22 mouse cellular contexts compared by ENCODE assay signal in the genomic region with DNA sequence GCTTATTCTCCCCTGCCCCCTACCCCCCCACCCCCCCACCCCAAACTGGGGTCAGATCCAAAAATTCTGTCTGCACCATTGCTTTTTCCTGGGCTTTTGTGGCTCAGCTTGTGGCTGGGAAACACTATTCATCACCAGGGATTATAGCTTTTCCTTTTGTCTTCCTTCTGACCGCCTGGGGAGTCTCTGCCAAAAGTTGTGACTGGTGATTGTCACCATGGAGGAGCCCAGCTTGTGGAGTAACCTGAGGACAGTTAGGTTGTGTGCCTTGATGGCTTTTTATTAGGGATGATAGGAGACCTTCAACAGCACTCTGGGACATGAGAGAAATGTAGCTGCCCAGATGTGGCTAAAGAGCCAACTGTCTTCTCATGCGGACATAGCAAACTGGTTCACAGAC. TPM values are rescaled to one million over a fixed set of nuclear protein-coding genes. Genes with fewer than 3 reads are reported as not detected.
A peak's percentile ranks its signal among the peaks of the same experiment; 100 is the strongest.
DNase-seq lines count a peak whose midpoint lies in the region; ATAC-seq lines count a peak whose summit lies in the region.
"Had no signal": no experiment of that assay in that cellular context is flagged by ENCODE, and none has a peak within 500 bp of the region (broad histone marks: within the 10 kb centered on the region; RNA-seq: fewer than 3 reads in every experiment).

No protein-coding gene starts in this region.

- peaks cover 26% of the 10 kb centered on the region for H3K4me1 ChIP-seq in forebrain, embryonic 10.5 days
- H3K4me1 ChIP-seq in forebrain, embryonic 15.5 days = peaks cover 13% of the 10 kb centered on the region
- H3K4me1 ChIP-seq in neural tube, embryonic 12.5 days = peaks cover 17% of the 10 kb centered on the region
- peaks cover 3% of the 10 kb centered on the region; the same call in 1 of the 2 replicates for H3K4me1 ChIP-seq in neural tube, embryonic 15.5 days
- H3K4me1 ChIP-seq in midbrain, embryonic 12.5 days = peaks cover 17% of the 10 kb centered on the region
- H3K4me1 ChIP-seq: heart, embryonic 15.5 days; limb, embryonic 13.5 days; liver, embryonic 13.5 days had no signal

- H3K9me3 ChIP-seq in forebrain, embryonic 10.5 days = no peaks in the 10 kb centered on the region; the same call in 1 of the 2 replicates
- 0 out of 2 replicates have a peak, but pooled peaks cover 5% of the 10 kb centered on the region for H3K9me3 ChIP-seq in forebrain, embryonic 15.5 days
- no peaks in the 10 kb centered on the region for H3K9me3 ChIP-seq in neural tube, embryonic 12.5 days
- no peaks in the 10 kb centered on the region for H3K9me3 ChIP-seq in neural tube, embryonic 15.5 days (replicated peaks)
- no peaks in the 10 kb centered on the region for H3K9me3 ChIP-seq in midbrain, embryonic 12.5 days
- H3K9me3 ChIP-seq: heart, embryonic 15.5 days; limb, embryonic 13.5 days; liver, embryonic 13.5 days had no signal

- H3K4me2 ChIP-seq in forebrain, embryonic 15.5 days (replicated peaks) = no peak overlapping the region
- no peak overlapping the region for H3K4me2 ChIP-seq in neural tube, embryonic 12.5 days (replicated peaks)
- H3K4me2 ChIP-seq in neural tube, embryonic 15.5 days = no peak overlapping the region
- H3K4me2 ChIP-seq in midbrain, embryonic 12.5 days (replicated peaks) = no peak overlapping the region
- H3K4me2 ChIP-seq: heart, embryonic 15.5 days; limb, embryonic 13.5 days; liver, embryonic 13.5 days; lung, embryonic 14.5 days had no signal

- peaks cover 9% of the 10 kb centered on the region; the same call in 1 of the 2 replicates for H3K27me3 ChIP-seq in forebrain, embryonic 10.5 days (ENCODE audit: poor library complexity, severe bottlenecking)
- H3K27me3 ChIP-seq in forebrain, embryonic 15.5 days = no peaks in the 10 kb centered on the region
- H3K27me3 ChIP-seq in neural tube, embryonic 12.5 days (replicated peaks) = no peaks in the 10 kb centered on the region
- H3K27me3 ChIP-seq in neural tube, embryonic 15.5 days (replicated peaks) = no peaks in the 10 kb centered on the region
- no peaks in the 10 kb centered on the region for H3K27me3 ChIP-seq in midbrain, embryonic 12.5 days
- H3K27me3 ChIP-seq: heart, embryonic 15.5 days; limb, embryonic 13.5 days; liver, embryonic 13.5 days had no signal

- WGBS in forebrain, embryonic 10.5 days = 23% methylated on average over 2 of the region's 2 CpGs
- 9% methylated on average over 2 of the region's 2 CpGs for WGBS in forebrain, embryonic 15.5 days
- 28% methylated on average over 2 of the region's 2 CpGs for WGBS in neural tube, embryonic 12.5 days
- 31% methylated on average over 2 of the region's 2 CpGs for WGBS in neural tube, embryonic 15.5 days
- 18% methylated on average over 2 of the region's 2 CpGs for WGBS in midbrain, embryonic 12.5 days

- no peaks in the 10 kb centered on the region for H3K36me3 ChIP-seq in forebrain, embryonic 10.5 days (replicated peaks)
- no peaks in the 10 kb centered on the region for H3K36me3 ChIP-seq in forebrain, embryonic 15.5 days
- H3K36me3 ChIP-seq in neural tube, embryonic 12.5 days = no peaks in the 10 kb centered on the region
- no peaks in the 10 kb centered on the region for H3K36me3 ChIP-seq in neural tube, embryonic 15.5 days
- no peaks in the 10 kb centered on the region for H3K36me3 ChIP-seq in midbrain, embryonic 12.5 days
- H3K36me3 ChIP-seq: G1E; heart, embryonic 15.5 days; limb, embryonic 13.5 days; liver, embryonic 13.5 days had no signal

- DNase-seq in forebrain, embryonic 10.5 days (ENCODE audit: extremely low spot score, low spot score) = no peak
- peak; percentile 50 for DNase-seq in retina, postnatal 1 day
- no peak for DNase-seq in left cerebral cortex, adult 18-20 months (ENCODE audit: low spot score in 2 of 2)
- DNase-seq in left cerebral cortex, adult 8-10 months (ENCODE audit: low spot score in 2 of 2) = no peak
- DNase-seq: adrenal gland, postnatal 36 days; cerebellum, adult 18-20 months; gastrocnemius, postnatal 10 days; heart, adult 18-20 months; heart, postnatal 4 days; kidney, adult 11 months; liver, embryonic 13.5 days; lung, embryonic 14.5 days; lung, postnatal 4 days; right cerebral cortex, postnatal 25 days; thymus, adult 2 months had no signal

- no peak overlapping the region for H3K9ac ChIP-seq in forebrain, embryonic 15.5 days (replicated peaks)
- H3K9ac ChIP-seq in neural tube, embryonic 12.5 days = no peak overlapping the region
- H3K9ac ChIP-seq in neural tube, embryonic 15.5 days (replicated peaks) = no peak overlapping the region
- no peak overlapping the region for H3K9ac ChIP-seq in midbrain, embryonic 12.5 days (replicated peaks)
- H3K9ac ChIP-seq: heart, embryonic 15.5 days; limb, embryonic 13.5 days; liver, embryonic 13.5 days; lung, embryonic 14.5 days had no signal

- no peak; the same call in 1 of the 2 replicates for ATAC-seq in forebrain, embryonic 15.5 days (replicated peaks)
- ATAC-seq in neural tube, embryonic 12.5 days (ENCODE audit: low FRiP score, low read depth) = peak; percentile 52
- ATAC-seq in neural tube, embryonic 15.5 days (ENCODE audit: low FRiP score) = no peak
- ATAC-seq in midbrain, embryonic 12.5 days (ENCODE audit: low FRiP score, low read depth) = peak; percentile 19; the same call in 1 of the 2 replicates

- no peak overlapping the region for H3K4me3 ChIP-seq in forebrain, embryonic 10.5 days
- H3K4me3 ChIP-seq in forebrain, embryonic 15.5 days = no peak overlapping the region
- H3K4me3 ChIP-seq in neural tube, embryonic 12.5 days = no peak overlapping the region
- H3K4me3 ChIP-seq in neural tube, embryonic 15.5 days (replicated peaks) = no peak overlapping the region
- no peak overlapping the region for H3K4me3 ChIP-seq in midbrain, embryonic 12.5 days
- H3K4me3 ChIP-seq: heart, embryonic 15.5 days; limb, embryonic 13.5 days; liver, embryonic 13.5 days had no signal

- peak overlapping the region; percentile 65 for H3K27ac ChIP-seq in forebrain, embryonic 10.5 days
- H3K27ac ChIP-seq in forebrain, embryonic 15.5 days (replicated peaks) = no peak overlapping the region
- no peak overlapping the region for H3K27ac ChIP-seq in neural tube, embryonic 12.5 days
- H3K27ac ChIP-seq in neural tube, embryonic 15.5 days (replicated peaks) = no peak overlapping the region
- H3K27ac ChIP-seq in midbrain, embryonic 12.5 days (replicated peaks) = peak overlapping the region; percentile 43
- H3K27ac ChIP-seq: heart, embryonic 15.5 days; limb, embryonic 13.5 days; liver, embryonic 13.5 days had no signal

RNA-seq across cellular contexts. Expression of a gene that starts 13.6 kb away (rescaled TPM):
- polyA plus RNA-seq in forebrain, embryonic 10.5 days (2016; fragmentation: Nextera tagmentation; extraction: Ambion mirVana) = 6.6 and 7.9 TPM in 2 replicates
- polyA plus RNA-seq in forebrain, embryonic 15.5 days (2015; fragmentation: Nextera tagmentation; extraction: Ambion mirVana) = 10.7 and 11.0 TPM in 2 replicates
- polyA plus RNA-seq in neural tube, embryonic 12.5 days (2016; fragmentation: Nextera tagmentation; extraction: Ambion mirVana) = 11.7 and 12.0 TPM in 2 replicates
- polyA plus RNA-seq in neural tube, embryonic 15.5 days (2015; fragmentation: Nextera tagmentation; extraction: Ambion mirVana) = 4.2 and 5.5 TPM in 2 replicates
- 18.9 and 19.4 TPM in 2 replicates for polyA plus RNA-seq in midbrain, embryonic 12.5 days (2016; fragmentation: Nextera tagmentation; extraction: Ambion mirVana)
- 1 to 10 TPM; 1.5 to 1.7 TPM for total RNA-seq in left cerebral cortex, adult 18-20 months (2021)
- total RNA-seq in left cerebral cortex, adult 8-10 months (2022) = 1 to 10 TPM; 2.0 to 2.5 (median 2.2) TPM
- polyA plus RNA-seq: G1E had no signal

Comparison
In these comparisons a context has a peak if more than half of its experiments do, and no peak if none do; other contexts are left out.
1. H3K27ac ChIP-seq: peak in forebrain, embryonic 10.5 days (single experiment) and midbrain, embryonic 12.5 days (single experiment); none in forebrain, embryonic 15.5 days (single experiment), neural tube, embryonic 12.5 days (single experiment) and neural tube, embryonic 15.5 days (single experiment).
2. ATAC-seq: peak in neural tube, embryonic 12.5 days (single experiment) and midbrain, embryonic 12.5 days (single experiment); none in forebrain, embryonic 15.5 days (single experiment) and neural tube, embryonic 15.5 days (single experiment).